Mouse (Mus musculus) lung, embryonic 15.5 days (tissue): ENCODE measurements around the gene Cpped1. TPM values are rescaled to one million over a fixed set of nuclear protein-coding genes. Genes with fewer than 3 reads are reported as not detected.

Source experiments
- ATAC-seq: fragments of 200-750 bp; cut with Nextera tagmentation; 2 replicates; pipeline ENCODE4 v1.8.0; 2017; ENCODE audit warnings: moderate number of reproducible peaks, borderline replicate concordance; ENCODE audit not compliant: low FRiP score, low TSS enrichment; ENCODE audit errors: extremely low read depth
- H3K27ac ChIP-seq: fragments of 300-500 bp; sonication (generic); 2 replicates; pipeline ENCODE4 v1.5.1; 2015; ENCODE audit warnings: moderate library complexity, mild to moderate bottlenecking, inconsistent platforms
- H3K27me3 ChIP-seq: fragments of 300-500 bp; sonication (generic); 2 replicates; pipeline ENCODE4 v1.6.1; 2015; ENCODE audit warnings: inconsistent platforms
- H3K36me3 ChIP-seq: fragments of 300-500 bp; sonication (generic); 2 replicates; pipeline ENCODE4 v1.6.1; 2015; ENCODE audit warnings: inconsistent platforms
- H3K4me1 ChIP-seq: fragments of 300-500 bp; sonication (generic); 2 replicates; pipeline ENCODE4 v1.6.1; 2015; ENCODE audit warnings: inconsistent platforms
- H3K4me2 ChIP-seq: fragments of 300-500 bp; sonication (generic); 2 replicates; pipeline ENCODE4 v1.6.1; 2015; ENCODE audit warnings: inconsistent platforms, mild to moderate bottlenecking, moderate library complexity
- H3K4me3 ChIP-seq: fragments of 300-500 bp; sonication (generic); 2 replicates; pipeline ENCODE4 v1.5.1; 2015; ENCODE audit warnings: mild to moderate bottlenecking, inconsistent platforms
- H3K9ac ChIP-seq: fragments of 300-500 bp; sonication (generic); 2 replicates; pipeline ENCODE4 v1.6.1; 2015; ENCODE audit warnings: inconsistent platforms
- H3K9me3 ChIP-seq: fragments of 300-500 bp; sonication (generic); 2 replicates; pipeline ENCODE4 v1.6.1; 2016; ENCODE audit warnings: inconsistent platforms
- WGBS: fragments of 180-500 bp; shearing (Covaris S2); methylation state at CpG from one replicate; pipeline ENCODE4 v1.1.7; 2015; 5-methylcytosine and 5-hydroxymethylcytosine counted together
- polyA plus RNA-seq: library from polyadenylated mRNA; unstranded; fragments of >200 nt; fragmentation: Nextera tagmentation; extraction: Ambion mirVana; gene quantifications from 2 replicates; pipeline ENCODE4 v1.2.1, GENCODE M21; 2015

The Cpped1 gene
- polyA plus RNA-seq, 1 experiment from 2014 or later: 18.9 TPM

DNA sequence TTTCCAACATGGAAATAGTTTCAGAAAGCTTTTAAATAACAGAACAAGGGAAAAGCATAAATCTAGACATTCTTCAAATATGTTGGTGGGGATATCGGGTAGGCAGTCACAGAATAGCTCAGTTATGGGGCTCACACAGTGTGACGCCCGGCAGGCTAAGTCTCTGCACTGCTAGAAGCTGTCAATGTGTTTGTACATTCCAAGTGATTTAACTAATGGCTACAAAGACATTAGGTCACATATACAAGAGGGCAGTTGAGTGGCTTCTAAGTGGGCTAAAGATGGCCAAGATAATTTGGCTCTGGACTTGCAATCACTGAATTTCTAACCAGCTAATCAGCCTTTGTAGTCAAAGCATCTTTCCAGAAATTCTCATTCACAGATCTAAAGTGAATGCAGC, 19.1 kb downstream of the Cpped1 start:
- peaks cover 7% of the 10 kb centered on the region; the same call in 1 of the 2 replicates for H3K4me1 ChIP-seq
- ATAC-seq: no peak
- 24% methylated on average over 3 of the region's 3 CpGs for WGBS

DNA sequence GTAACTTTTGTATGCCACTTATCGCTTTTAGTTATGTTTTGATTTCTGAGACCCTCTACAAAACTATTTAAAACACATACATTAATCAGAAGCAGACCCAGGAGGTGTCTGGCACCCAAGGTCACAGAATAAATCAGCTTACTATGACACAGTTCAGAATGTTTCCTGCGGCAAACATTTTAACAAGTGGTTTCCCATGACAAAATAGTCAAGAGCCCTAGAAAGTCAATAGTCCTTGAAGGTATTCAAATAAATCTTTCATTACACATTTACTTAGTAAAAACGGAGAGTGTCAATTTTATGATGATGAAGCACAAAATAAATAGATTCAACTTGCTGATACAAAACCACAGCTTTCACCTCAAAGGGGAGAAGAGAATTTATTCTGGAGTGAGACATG, 19.5 kb downstream of the Cpped1 start:
- 31% methylated on average over 3 of the region's 3 CpGs for WGBS
- no peaks in the 10 kb centered on the region for H3K9me3 ChIP-seq
- no peak overlapping the region for H3K9ac ChIP-seq
- ATAC-seq: no peak
- H3K27ac ChIP-seq: no peak overlapping the region
- no peaks in the 10 kb centered on the region for H3K27me3 ChIP-seq
- H3K4me3 ChIP-seq: no peak overlapping the region
- peaks cover 7% of the 10 kb centered on the region; the same call in 1 of the 2 replicates for H3K4me1 ChIP-seq
- peaks cover 19% of the 10 kb centered on the region; the same call in 1 of the 2 replicates for H3K36me3 ChIP-seq
- H3K4me2 ChIP-seq: no peak overlapping the region

More for the DNA sequence above, 19.1 kb downstream of the Cpped1 start:
- no peak overlapping the region for H3K9ac ChIP-seq
- peaks cover 16% of the 10 kb centered on the region; the same call in 1 of the 2 replicates for H3K36me3 ChIP-seq
- H3K9me3 ChIP-seq: no peaks in the 10 kb centered on the region
- H3K4me2 ChIP-seq: no peak overlapping the region
- no peak overlapping the region for H3K4me3 ChIP-seq
- no peaks in the 10 kb centered on the region for H3K27me3 ChIP-seq
- H3K27ac ChIP-seq: no peak overlapping the region

DNA sequence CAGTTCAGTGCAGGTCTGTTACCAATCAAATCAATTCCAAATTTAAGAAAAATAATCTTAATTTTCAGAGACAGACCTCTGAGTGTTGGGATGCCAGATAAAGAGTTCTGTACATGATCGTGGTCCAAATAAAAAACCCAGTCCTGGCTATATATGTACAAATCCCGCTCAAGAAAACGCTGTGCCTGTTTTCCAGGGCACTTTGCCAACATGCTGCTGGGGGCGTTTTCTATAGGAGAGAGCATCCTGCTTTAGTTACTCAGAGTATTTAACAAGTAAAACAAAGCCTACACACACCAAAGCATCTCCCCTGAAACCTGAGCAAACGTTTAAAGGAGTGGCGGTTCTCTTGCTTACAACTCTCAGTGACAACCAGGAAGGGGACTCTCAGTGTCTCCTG, 27.4 kb downstream of the Cpped1 start:
- Histone ChIP-seq H3K27me3 (no peaks in the 10 kb centered on the region), H3K27ac (no peak overlapping the region), H3K9me3 (no peaks in the 10 kb centered on the region), H3K4me2 (no peak overlapping the region), H3K36me3 (peaks cover 11% of the 10 kb centered on the region), H3K4me1 (no peaks in the 10 kb centered on the region), H3K4me3 (no peak overlapping the region), H3K9ac (no peak overlapping the region)
- no peak for ATAC-seq
- WGBS: 42% methylated on average over 6 of the region's 6 CpGs

DNA sequence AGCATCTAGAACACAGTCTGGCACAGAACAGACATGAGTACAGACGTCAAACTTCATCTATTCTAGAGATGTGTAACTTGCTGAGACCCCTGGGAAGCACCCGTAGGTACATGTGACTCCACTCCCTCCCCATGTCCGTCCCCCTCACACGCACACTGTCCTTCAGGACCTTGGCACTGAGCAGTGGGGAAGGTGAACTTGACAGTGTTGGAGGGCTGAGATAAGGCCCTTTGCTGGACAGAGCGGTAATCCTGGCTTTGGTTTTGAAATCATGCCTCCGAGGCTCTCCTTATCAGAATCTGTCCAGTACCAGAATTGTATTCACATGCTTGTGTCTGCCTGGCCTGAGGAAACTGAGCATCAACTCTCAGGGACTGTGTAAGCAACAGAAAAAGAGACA, 28.8 kb downstream of the Cpped1 start:
- Histone ChIP-seq H3K4me3 (no peak overlapping the region), H3K36me3 (peaks cover 6% of the 10 kb centered on the region; the same call in 1 of the 2 replicates), H3K4me1 (no peaks in the 10 kb centered on the region), H3K9me3 (no peaks in the 10 kb centered on the region), H3K27me3 (no peaks in the 10 kb centered on the region), H3K4me2 (no peak overlapping the region), H3K27ac (no peak overlapping the region), H3K9ac (no peak overlapping the region)
- 78% methylated on average over 6 of the region's 6 CpGs for WGBS
- no peak for ATAC-seq

DNA sequence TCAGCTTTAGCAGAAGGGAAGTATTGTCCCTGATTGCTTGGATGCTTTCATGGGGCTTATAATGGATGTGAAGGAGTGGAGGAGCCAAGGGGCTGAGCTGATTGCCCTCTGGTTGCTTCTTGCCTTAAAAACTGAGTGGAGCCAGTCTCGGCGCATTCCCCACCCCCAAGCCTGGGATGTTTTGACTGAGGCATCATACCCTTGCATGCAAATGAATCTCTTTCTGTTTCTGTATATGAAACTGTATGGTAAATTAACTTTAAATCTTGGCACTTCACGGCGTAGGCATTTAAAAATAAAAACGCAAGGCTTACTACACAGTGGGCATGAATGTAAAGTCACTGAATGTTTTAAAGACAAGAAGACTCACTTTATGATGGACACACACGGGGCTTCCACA, 30.0 kb downstream of the Cpped1 start:
- no peak for ATAC-seq
- H3K36me3 ChIP-seq: no peaks in the 10 kb centered on the region; the same call in 1 of the 2 replicates
- H3K4me3 ChIP-seq: no peak overlapping the region
- no peak overlapping the region for H3K9ac ChIP-seq
- WGBS: 91% methylated on average over 6 of the region's 6 CpGs
- H3K27ac ChIP-seq: no peak overlapping the region
- H3K27me3 ChIP-seq: no peaks in the 10 kb centered on the region
- no peak overlapping the region for H3K4me2 ChIP-seq
- no peaks in the 10 kb centered on the region for H3K4me1 ChIP-seq
- no peaks in the 10 kb centered on the region for H3K9me3 ChIP-seq

DNA sequence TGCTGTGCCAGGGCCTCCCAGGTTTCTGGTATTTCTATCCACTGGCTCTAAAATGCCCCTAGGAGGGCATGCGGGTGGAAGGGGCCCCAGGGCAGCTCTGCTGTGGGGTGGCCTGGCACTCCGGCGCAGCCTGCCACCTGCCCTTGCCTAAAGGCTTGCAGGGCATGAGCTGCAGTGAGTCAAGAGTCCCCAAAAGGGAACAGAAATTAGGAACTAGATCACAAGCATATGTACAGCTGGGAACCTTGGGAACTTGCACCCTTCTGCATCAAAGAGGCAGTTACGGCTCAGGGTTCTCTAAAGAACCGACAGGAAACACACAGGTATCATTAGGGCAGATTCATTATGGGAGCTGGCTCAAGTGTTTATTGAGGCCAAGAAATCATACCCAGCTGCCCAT, 34.0 kb downstream of the Cpped1 start:
- H3K27ac ChIP-seq: no peak overlapping the region
- no peaks in the 10 kb centered on the region for H3K4me1 ChIP-seq
- no peak overlapping the region for H3K4me3 ChIP-seq
- no peak overlapping the region for H3K4me2 ChIP-seq
- H3K27me3 ChIP-seq: no peaks in the 10 kb centered on the region
- H3K9ac ChIP-seq: no peak overlapping the region
- no peaks in the 10 kb centered on the region for H3K9me3 ChIP-seq
- no peaks in the 10 kb centered on the region; the same call in 1 of the 2 replicates for H3K36me3 ChIP-seq
- 86% methylated on average over 5 of the region's 5 CpGs for WGBS
- ATAC-seq: no peak

DNA sequence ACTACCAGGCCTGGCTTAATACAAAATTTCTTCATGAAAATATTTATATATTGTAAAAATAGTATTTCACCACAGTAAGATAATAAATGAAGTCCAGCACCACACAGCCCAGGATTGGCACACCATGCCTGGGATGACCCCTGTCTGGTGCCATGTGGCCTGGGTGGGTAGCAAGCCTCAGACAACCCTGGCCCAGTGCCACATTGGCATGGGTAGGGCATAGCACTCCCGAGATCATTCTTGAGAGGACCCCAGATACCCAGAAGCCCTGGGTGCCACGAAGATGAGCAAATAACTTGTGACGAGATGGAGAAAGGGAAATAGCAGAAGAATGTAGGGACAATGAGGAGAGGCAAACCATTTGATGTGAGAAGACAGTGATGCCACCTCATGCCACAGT, 36.0 kb downstream of the Cpped1 start:
- no peak overlapping the region for H3K27ac ChIP-seq
- H3K36me3 ChIP-seq: no peaks in the 10 kb centered on the region; the same call in 1 of the 2 replicates
- 73% methylated on average over 3 of the region's 3 CpGs for WGBS
- H3K9ac ChIP-seq: no peak overlapping the region
- H3K4me3 ChIP-seq: no peak overlapping the region
- no peaks in the 10 kb centered on the region for H3K4me1 ChIP-seq
- H3K4me2 ChIP-seq: no peak overlapping the region
- H3K9me3 ChIP-seq: no peaks in the 10 kb centered on the region
- no peaks in the 10 kb centered on the region for H3K27me3 ChIP-seq
- no peak for ATAC-seq

DNA sequence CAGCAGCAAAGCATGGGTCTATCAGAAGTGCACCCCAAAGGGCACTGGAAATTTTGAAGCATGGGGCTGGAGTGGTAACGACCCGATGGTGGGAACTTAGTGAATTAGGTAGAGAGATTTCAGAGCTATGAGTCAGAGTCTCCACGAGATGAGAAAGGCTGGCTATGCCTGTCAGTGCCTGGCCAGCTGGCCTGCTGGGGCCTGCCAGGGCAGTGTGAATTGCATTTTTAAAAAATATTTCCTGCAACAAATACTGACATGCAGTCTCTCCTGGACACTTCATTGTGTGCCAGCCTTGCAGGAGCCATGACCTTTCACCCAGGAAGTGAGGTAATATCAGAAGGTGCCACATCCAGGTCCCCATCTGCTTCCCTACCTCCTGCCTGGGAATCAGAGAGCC, 40.8 kb downstream of the Cpped1 start:
- H3K4me1 ChIP-seq: no peaks in the 10 kb centered on the region
- WGBS: 68% methylated on average over 3 of the region's 3 CpGs
- no peaks in the 10 kb centered on the region for H3K27me3 ChIP-seq
- H3K4me2 ChIP-seq: no peak overlapping the region
- no peak overlapping the region for H3K4me3 ChIP-seq
- no peak overlapping the region for H3K9ac ChIP-seq
- H3K9me3 ChIP-seq: no peaks in the 10 kb centered on the region
- ATAC-seq: no peak
- H3K27ac ChIP-seq: no peak overlapping the region
- no peaks in the 10 kb centered on the region for H3K36me3 ChIP-seq

DNA sequence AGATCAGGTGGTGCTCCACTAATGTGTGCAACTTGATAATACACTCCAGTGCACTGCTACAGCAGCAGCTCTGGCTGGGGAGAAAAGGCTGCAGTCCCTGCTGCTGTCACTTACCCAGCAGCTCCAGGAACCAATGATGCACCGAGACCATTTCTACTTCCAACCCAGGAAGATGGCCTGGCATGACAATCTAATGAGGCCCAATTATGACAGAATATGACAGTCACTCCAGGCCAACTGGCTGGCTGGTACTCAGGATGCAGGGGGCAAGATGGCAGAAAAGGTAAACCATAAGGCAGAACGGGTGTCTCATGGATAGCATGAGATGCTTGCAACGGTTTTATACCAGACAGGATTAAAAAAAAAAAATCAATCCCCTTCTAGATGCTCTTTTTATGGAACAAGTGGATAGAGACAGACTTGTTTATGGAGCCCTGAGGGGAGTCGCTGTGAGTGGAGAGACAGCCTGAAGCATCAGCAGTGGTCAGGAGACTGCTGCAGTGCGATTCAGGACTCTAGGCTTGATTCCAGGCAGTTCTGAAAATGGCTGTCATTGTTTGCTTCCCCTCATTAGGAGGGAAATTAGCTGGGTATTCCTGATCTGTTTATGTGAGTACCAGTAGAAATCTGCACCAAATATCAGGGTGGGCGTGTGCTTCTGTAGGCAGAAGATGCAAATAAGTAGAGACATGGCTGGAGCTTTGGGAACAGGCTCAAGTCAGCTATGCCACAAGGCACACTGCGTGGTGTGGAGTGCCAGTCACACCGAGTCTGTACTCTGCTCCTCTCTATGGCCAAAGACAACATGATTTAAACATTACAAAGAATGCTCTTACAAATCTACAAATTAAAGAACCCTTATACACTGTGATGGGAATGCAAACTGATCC, 56.3 kb downstream of the Cpped1 start:
- H3K4me3 ChIP-seq: no peak overlapping the region
- no peak overlapping the region for H3K27ac ChIP-seq
- WGBS: 81% methylated on average over 8 of the region's 8 CpGs
- no peaks in the 10 kb centered on the region for H3K36me3 ChIP-seq
- ATAC-seq: no peak
- H3K27me3 ChIP-seq: no peaks in the 10 kb centered on the region
- no peak overlapping the region for H3K9ac ChIP-seq
- H3K4me2 ChIP-seq: no peak overlapping the region
- no peaks in the 10 kb centered on the region for H3K4me1 ChIP-seq
- H3K9me3 ChIP-seq: no peaks in the 10 kb centered on the region

DNA sequence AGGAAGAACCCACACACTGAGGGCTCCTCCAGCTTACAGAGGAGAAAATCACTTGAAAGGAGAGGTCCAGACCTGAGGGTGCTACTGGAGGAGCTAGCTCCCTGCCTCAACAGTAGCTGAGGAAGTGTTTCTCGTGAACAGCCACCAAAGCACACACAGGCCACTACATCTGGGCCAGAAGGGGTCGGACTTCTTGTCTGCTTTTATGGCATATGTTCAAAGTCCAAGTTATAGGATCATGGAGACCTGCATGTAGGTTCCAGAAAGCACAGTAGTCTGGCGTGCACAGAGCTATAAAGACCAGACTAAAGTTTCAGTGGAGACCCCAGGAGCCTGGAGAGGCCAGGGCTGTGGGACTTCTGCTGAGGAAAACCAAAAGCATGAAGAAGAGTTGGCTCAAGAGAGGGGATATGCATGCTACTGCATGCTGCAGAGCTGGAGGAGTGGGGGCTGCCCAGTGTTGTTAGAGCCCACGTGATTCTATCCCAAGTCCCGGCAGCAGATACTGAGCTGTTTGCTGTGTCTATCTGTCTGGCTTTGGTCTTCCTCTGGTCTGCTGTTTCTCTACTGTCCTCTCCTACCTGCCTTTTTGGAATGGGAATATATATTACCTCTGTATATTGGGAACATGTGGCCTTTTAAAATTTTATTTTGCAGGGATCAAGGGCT, 60.1 kb downstream of the Cpped1 start:
- Histone ChIP-seq H3K4me3 (no peak overlapping the region), H3K9me3 (no peaks in the 10 kb centered on the region), H3K4me2 (no peak overlapping the region), H3K27me3 (no peaks in the 10 kb centered on the region), H3K9ac (no peak overlapping the region), H3K4me1 (no peaks in the 10 kb centered on the region), H3K27ac (no peak overlapping the region), H3K36me3 (no peaks in the 10 kb centered on the region)
- no peak; the same call in 1 of the 2 replicates for ATAC-seq
- 67% methylated on average over 5 of the region's 5 CpGs for WGBS

DNA sequence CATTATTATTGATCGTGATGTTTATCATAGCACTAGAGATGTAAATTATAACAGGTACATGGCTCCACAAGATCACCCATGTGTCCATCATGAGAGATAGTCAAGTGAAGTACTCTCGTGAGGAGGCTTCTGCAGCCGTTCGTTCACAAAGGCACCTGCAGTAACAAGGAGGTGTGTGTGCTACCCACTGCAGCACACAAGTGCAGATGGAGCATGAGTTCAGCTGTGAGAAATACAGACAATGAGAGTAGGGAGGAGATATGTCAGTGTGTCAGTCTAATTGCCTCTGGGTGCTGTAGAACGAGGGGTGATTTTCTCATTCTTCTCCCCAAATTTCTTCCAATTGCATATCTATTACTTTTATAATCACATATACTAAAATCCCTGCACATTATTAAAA, 63.9 kb downstream of the Cpped1 start:
- no peaks in the 10 kb centered on the region for H3K27me3 ChIP-seq
- H3K4me1 ChIP-seq: no peaks in the 10 kb centered on the region
- no peaks in the 10 kb centered on the region for H3K9me3 ChIP-seq
- H3K4me2 ChIP-seq: no peak overlapping the region
- H3K27ac ChIP-seq: no peak overlapping the region
- no peak overlapping the region for H3K4me3 ChIP-seq
- H3K36me3 ChIP-seq: no peaks in the 10 kb centered on the region
- WGBS: 86% methylated on average over 5 of the region's 5 CpGs
- H3K9ac ChIP-seq: no peak overlapping the region
- no peak for ATAC-seq

DNA sequence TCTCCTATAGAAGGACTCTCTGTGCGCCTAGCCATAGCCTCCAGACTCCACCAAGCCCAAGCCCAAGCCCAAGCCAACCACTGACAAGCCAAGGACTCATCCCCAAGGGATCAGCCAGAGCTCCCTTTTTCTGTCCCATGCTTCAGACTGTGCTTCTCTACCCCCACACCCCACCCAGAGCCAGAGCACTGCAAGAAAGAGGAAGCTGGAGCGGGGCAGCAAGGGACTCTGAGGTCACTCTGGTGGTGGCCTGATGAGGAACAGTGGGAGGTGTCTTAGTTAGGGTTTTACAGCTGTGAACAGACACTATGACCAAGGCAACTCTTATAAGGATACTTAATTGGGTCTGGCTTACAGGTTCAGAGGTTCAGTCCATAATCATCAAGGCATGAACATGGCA, 65.8 kb downstream of the Cpped1 start:
- Histone ChIP-seq H3K9ac (no peak overlapping the region), H3K4me3 (no peak overlapping the region), H3K4me2 (no peak overlapping the region), H3K9me3 (no peaks in the 10 kb centered on the region), H3K27me3 (no peaks in the 10 kb centered on the region), H3K36me3 (no peaks in the 10 kb centered on the region), H3K4me1 (no peaks in the 10 kb centered on the region), H3K27ac (no peak overlapping the region)
- 80% methylated on average over 2 of the region's 2 CpGs for WGBS
- no peak for ATAC-seq
